Mouse (Mus musculus) lung, postnatal 4 days (tissue): ENCODE measurements around the gene Prc1.
A peak's percentile ranks its signal among the peaks of the same experiment; 100 is the strongest.

Experiments
- DNase-seq, 2 experiments: peaks; one replicate each; pipeline ENCODE4 v3.0.0; 2021

Prc1 gene

GRCm38 (mm10) chr7:80294062-80294763 is at the start of gene Prc1:
TSS of gene Prc1 (plus strand) at chr7:80294450.
- peak; percentile 99 for DNase-seq

- DNase-seq, result no peak
Measured at GRCm38 (mm10) chr7:80244851-80245250, 49.4 kb upstream of the Prc1 start.

- DNase-seq, result peak; percentile 98 to 99
Measured at GRCm38 (mm10) chr7:80246148-80246721, 48.0 kb upstream of the Prc1 start, which contains the start of gene Ttll13. TSS of gene Ttll13 (plus strand) at chr7:80246376.

- DNase-seq, result no peak
Measured at GRCm38 (mm10) chr7:80246859-80247258, 47.4 kb upstream of the Prc1 start.

GRCm38 (mm10) chr7:80252437-80252836 is 41.8 kb upstream of the Prc1 start:
- no peak for DNase-seq

GRCm38 (mm10) chr7:80252886-80253285 is 41.4 kb upstream of the Prc1 start:
- no peak for DNase-seq

GRCm38 (mm10) chr7:80255981-80256380 is 38.3 kb upstream of the Prc1 start:
- DNase-seq, result no peak

- no peak for DNase-seq
Measured at GRCm38 (mm10) chr7:80257706-80258105, 36.5 kb upstream of the Prc1 start.

GRCm38 (mm10) chr7:80260625-80261371 is 33.5 kb upstream of the Prc1 start, which contains the start of gene Ngrn:
TSS of gene Ngrn (plus strand) at chr7:80261215.
- DNase-seq, result peak; percentile 89 to 90

- no peak for DNase-seq
Measured at GRCm38 (mm10) chr7:80261372-80261990, 32.8 kb upstream of the Prc1 start.

- DNase-seq, result no peak
Measured at GRCm38 (mm10) chr7:80264606-80265005, 29.6 kb upstream of the Prc1 start.

GRCm38 (mm10) chr7:80267764-80268163 is 26.5 kb upstream of the Prc1 start:
- no peak for DNase-seq

GRCm38 (mm10) chr7:80268897-80269750 is 25.1 kb upstream of the Prc1 start, which contains the start of gene Vps33b:
TSS of gene Vps33b (plus strand) at chr7:80269649.
- peak; percentile 97 for DNase-seq

- DNase-seq, result no peak
Measured at GRCm38 (mm10) chr7:80269751-80270255, 24.4 kb upstream of the Prc1 start.

GRCm38 (mm10) chr7:80273456-80273855 is 20.8 kb upstream of the Prc1 start:
- DNase-seq, result no peak

GRCm38 (mm10) chr7:80276374-80276773 is 17.9 kb upstream of the Prc1 start:
- no peak for DNase-seq

GRCm38 (mm10) chr7:80280032-80280431 is 14.2 kb upstream of the Prc1 start:
- DNase-seq, result no peak

- DNase-seq, result no peak
Measured at GRCm38 (mm10) chr7:80280998-80281397, 13.3 kb upstream of the Prc1 start.

- DNase-seq, result no peak
Measured at GRCm38 (mm10) chr7:80281646-80282045, 12.6 kb upstream of the Prc1 start.

- no peak for DNase-seq
Measured at GRCm38 (mm10) chr7:80283226-80283918, 10.9 kb upstream of the Prc1 start.

- DNase-seq, result peak; percentile 29 to 60
Measured at GRCm38 (mm10) chr7:80284391-80284790, 9.9 kb upstream of the Prc1 start.
